Mouse (Mus musculus) E14TG2a.4 (cell line): ENCODE results near the gene Iba57.
"Not testable (repeated sequence)": the region's sequence is repeated elsewhere in the genome, so short reads cannot be mapped to it uniquely, and the experiment has no call there.

Source experiments
- CTCF ChIP-seq: conservative IDR thresholded peaks from 2 replicates; pipeline ENCODE4 v1.5.1; 2014; ENCODE audit warnings: low read length
- NANOG ChIP-seq: IDR thresholded peaks from 2 replicates; pipeline ENCODE4 v1.6.1; 2014; ENCODE audit warnings: borderline replicate concordance, low read length, mixed read lengths
- POU5F1 ChIP-seq: IDR thresholded peaks from 2 replicates; pipeline ENCODE4 v1.6.1; 2014; ENCODE audit warnings: low read length, borderline replicate concordance

DNA sequence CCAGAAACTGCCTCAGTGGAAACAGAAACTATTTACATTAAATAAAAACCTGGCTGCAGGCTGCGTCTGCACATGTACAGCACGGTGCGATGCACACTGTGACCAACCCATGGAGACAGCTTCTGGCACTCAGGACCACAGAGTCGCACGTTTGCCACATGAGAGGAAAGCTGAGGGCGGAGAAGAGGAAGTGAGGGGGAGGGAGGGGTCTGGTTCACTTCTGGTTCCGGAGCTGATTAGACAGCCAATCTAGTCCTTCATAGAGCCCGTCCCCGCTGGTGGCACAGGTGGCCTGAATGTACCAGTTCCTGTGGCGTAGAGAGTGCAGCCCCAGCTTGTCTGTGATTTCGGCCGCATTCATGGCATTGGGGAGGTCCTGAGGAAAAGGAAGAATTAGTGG, 48.8 kb upstream of the Iba57 start:
- TF ChIP-seq CTCF, POU5F1, NANOG: not testable (repeated sequence)
